Comparison of ENCODE assay signal across 9 mouse cellular contexts in the genomic region with DNA sequence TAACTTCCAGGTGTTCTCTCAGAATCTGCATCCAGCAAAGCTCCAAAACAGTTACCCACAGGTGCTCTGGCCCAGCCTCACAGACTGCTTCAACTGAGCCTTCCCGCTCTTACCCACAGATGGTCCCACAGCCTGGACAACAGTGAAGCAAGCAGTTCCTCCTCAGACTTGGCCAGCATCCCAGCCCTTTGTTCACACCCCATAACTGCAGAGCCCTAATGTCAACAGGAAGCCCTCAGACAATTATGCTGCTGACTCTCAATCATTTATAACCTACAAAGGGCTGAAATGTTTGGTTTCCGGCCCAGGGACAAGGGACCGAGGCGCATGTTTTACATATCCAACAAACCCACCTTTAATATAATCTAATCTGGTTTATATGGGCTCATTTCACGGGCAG. TPM values are rescaled to one million over a fixed set of nuclear protein-coding genes. Genes with fewer than 3 reads are reported as not detected.
A peak's percentile ranks its signal among the peaks of the same experiment; 100 is the strongest.
DNase-seq lines count a peak whose midpoint lies in the region; ATAC-seq lines count a peak whose summit lies in the region.
"Had no signal": no experiment of that assay in that cellular context is flagged by ENCODE, and none has a peak within 500 bp of the region (broad histone marks: within the 10 kb centered on the region; RNA-seq: fewer than 3 reads in every experiment).

No protein-coding gene starts in this region.

- no peaks in the 10 kb centered on the region for H3K27me3 ChIP-seq in embryonic facial prominence, embryonic 14.5 days (replicated peaks; ENCODE audit: control insufficient read depth, insufficient read depth, low read length)
- H3K27me3 ChIP-seq in embryonic facial prominence, embryonic 10.5 days (replicated peaks; ENCODE audit: low read depth, poor library complexity, severe bottlenecking), result no peaks in the 10 kb centered on the region
- no peaks in the 10 kb centered on the region for H3K27me3 ChIP-seq in heart, embryonic 11.5 days (ENCODE audit: control insufficient read depth, insufficient read depth, low read length)

- no peak overlapping the region for H3K27ac ChIP-seq in embryonic facial prominence, embryonic 14.5 days (replicated peaks; ENCODE audit: low read depth, low read length)
- H3K27ac ChIP-seq in embryonic facial prominence, embryonic 10.5 days (replicated peaks), result no peak overlapping the region
- H3K27ac ChIP-seq in heart, embryonic 11.5 days (ENCODE audit: low read depth, low read length), result no peak overlapping the region

- ATAC-seq in embryonic facial prominence, embryonic 14.5 days (ENCODE audit: low read depth), result peak; percentile 67
- ATAC-seq in heart, embryonic 11.5 days (replicated peaks; ENCODE audit: insufficient number of reproducible peaks, low FRiP score, low TSS enrichment), result 0 out of 2 replicates have a peak, but pooled peaks have one; percentile 46

- H3K36me3 ChIP-seq in embryonic facial prominence, embryonic 14.5 days (ENCODE audit: control insufficient read depth, insufficient read depth, low read length), result no peaks in the 10 kb centered on the region
- no peaks in the 10 kb centered on the region for H3K36me3 ChIP-seq in embryonic facial prominence, embryonic 10.5 days (replicated peaks)
- H3K36me3 ChIP-seq in heart, embryonic 11.5 days (ENCODE audit: control insufficient read depth, insufficient read depth, low read length), result no peaks in the 10 kb centered on the region

- H3K4me1 ChIP-seq in embryonic facial prominence, embryonic 14.5 days (ENCODE audit: control insufficient read depth, insufficient read depth, low read length), result no peaks in the 10 kb centered on the region; the same call in 1 of the 2 replicates
- peaks cover 8% of the 10 kb centered on the region; the same call in 1 of the 2 replicates for H3K4me1 ChIP-seq in embryonic facial prominence, embryonic 10.5 days
- H3K4me1 ChIP-seq in heart, embryonic 11.5 days (ENCODE audit: control insufficient read depth, insufficient read depth, low read length), result no peaks in the 10 kb centered on the region

- H3K9me3 ChIP-seq in embryonic facial prominence, embryonic 14.5 days (ENCODE audit: control insufficient read depth, low read length), result no peaks in the 10 kb centered on the region
- H3K9me3 ChIP-seq in embryonic facial prominence, embryonic 10.5 days, result no peaks in the 10 kb centered on the region
- no peaks in the 10 kb centered on the region for H3K9me3 ChIP-seq in heart, embryonic 11.5 days (replicated peaks; ENCODE audit: control insufficient read depth, low read length)

- WGBS in embryonic facial prominence, embryonic 14.5 days, result 65% methylated on average over 5 of the region's 5 CpGs
- WGBS in embryonic facial prominence, embryonic 10.5 days, result 85% methylated on average over 5 of the region's 5 CpGs
- WGBS in heart, embryonic 11.5 days (ENCODE audit: insufficient replicate concordance), result 68% methylated on average over 5 of the region's 5 CpGs

- H3K9ac ChIP-seq in embryonic facial prominence, embryonic 14.5 days (ENCODE audit: low read depth, low read length), result no peak overlapping the region
- no peak overlapping the region for H3K9ac ChIP-seq in heart, embryonic 11.5 days (ENCODE audit: low read depth, low read length)

- DNase-seq in embryonic facial prominence, embryonic 14.5 days (ENCODE audit: low spot score), result peak; percentile 82
- no peak for DNase-seq in embryonic facial prominence, embryonic 10.5 days (ENCODE audit: low spot score)
- DNase-seq in urinary bladder, postnatal 25 days (ENCODE audit: low spot score), result peak; percentile 43
- no peak for DNase-seq in urinary bladder, adult 2 months (ENCODE audit: low spot score)
- DNase-seq in kidney, adult 8-10 months, result peak; percentile 78 to 85
- peak; percentile 95 to 96 for DNase-seq in lung, adult 18-20 months
- peak; percentile 69 for DNase-seq in skeletal muscle tissue, adult 2 months (ENCODE audit: low read depth, low spot score)

- no peak overlapping the region for H3K4me3 ChIP-seq in embryonic facial prominence, embryonic 14.5 days (ENCODE audit: low read depth, low read length)
- no peak overlapping the region for H3K4me3 ChIP-seq in embryonic facial prominence, embryonic 10.5 days
- H3K4me3 ChIP-seq in heart, embryonic 11.5 days (ENCODE audit: low read depth, low read length), result no peak overlapping the region

- no peak overlapping the region for H3K4me2 ChIP-seq in embryonic facial prominence, embryonic 14.5 days (ENCODE audit: low read depth, low read length)
- H3K4me2 ChIP-seq in heart, embryonic 11.5 days, result no peak overlapping the region

RNA-seq across cellular contexts. Expression of gene Klrb1b, which starts 30.1 kb away (rescaled TPM):
- 0.39 TPM in 1 of 2 replicates, not detected in the other for polyA plus RNA-seq in embryonic facial prominence, embryonic 14.5 days (2014; fragmentation: Nextera tagmentation; extraction: Ambion mirVana)
- polyA plus RNA-seq in embryonic facial prominence, embryonic 10.5 days (2016; fragmentation: Nextera tagmentation; extraction: Ambion mirVana), result not detected in 2 replicates
- polyA plus RNA-seq in urinary bladder, adult 2 months (2012; rRNA removed), result 0.92 and 0.93 TPM in 2 replicates
- polyA plus RNA-seq in heart, embryonic 11.5 days (2014; fragmentation: Nextera tagmentation; extraction: Ambion mirVana), result not detected in 2 replicates
- polyA plus RNA-seq: limb, embryonic 11.5 days had no signal

RNA-seq across cellular contexts. Expression of gene Gm44511, which starts 30.1 kb away (rescaled TPM):
- polyA plus RNA-seq in embryonic facial prominence, embryonic 14.5 days (2014; fragmentation: Nextera tagmentation; extraction: Ambion mirVana), result 0.42 TPM in 1 of 2 replicates, not detected in the other
- polyA plus RNA-seq in embryonic facial prominence, embryonic 10.5 days (2016; fragmentation: Nextera tagmentation; extraction: Ambion mirVana), result not detected in 2 replicates
- 0.23 and 0.43 TPM in 2 replicates for polyA plus RNA-seq in urinary bladder, adult 2 months (2012; rRNA removed)
- polyA plus RNA-seq in heart, embryonic 11.5 days (2014; fragmentation: Nextera tagmentation; extraction: Ambion mirVana), result not detected in 2 replicates
- polyA plus RNA-seq: limb, embryonic 11.5 days had no signal

RNA-seq across cellular contexts. Expression of gene Clec2i, which starts 31.1 kb away (rescaled TPM):
- not detected in 2 replicates for polyA plus RNA-seq in embryonic facial prominence, embryonic 14.5 days (2014; fragmentation: Nextera tagmentation; extraction: Ambion mirVana)
- polyA plus RNA-seq in embryonic facial prominence, embryonic 10.5 days (2016; fragmentation: Nextera tagmentation; extraction: Ambion mirVana), result not detected in 2 replicates
- polyA plus RNA-seq in urinary bladder, adult 2 months (2012; rRNA removed), result 0.86 and 1.0 TPM in 2 replicates
- polyA plus RNA-seq in heart, embryonic 11.5 days (2014; fragmentation: Nextera tagmentation; extraction: Ambion mirVana), result not detected in 2 replicates
- polyA plus RNA-seq: limb, embryonic 11.5 days had no signal

RNA-seq across cellular contexts. Expression of gene BC035044, which starts 34.7 kb away (rescaled TPM):
- 0.56 and 1.1 TPM in 2 replicates for polyA plus RNA-seq in embryonic facial prominence, embryonic 14.5 days (2014; fragmentation: Nextera tagmentation; extraction: Ambion mirVana)
- 1.1 and 2.0 TPM in 2 replicates for polyA plus RNA-seq in embryonic facial prominence, embryonic 10.5 days (2016; fragmentation: Nextera tagmentation; extraction: Ambion mirVana)
- polyA plus RNA-seq in urinary bladder, adult 2 months (2012; rRNA removed), result 3.2 and 3.4 TPM in 2 replicates
- polyA plus RNA-seq in heart, embryonic 11.5 days (2014; fragmentation: Nextera tagmentation; extraction: Ambion mirVana), result 0.69 and 0.73 TPM in 2 replicates

Comparison
In these comparisons a context has a peak if more than half of its experiments do, and no peak if none do; other contexts are left out.
1. DNase-seq: peak in embryonic facial prominence, embryonic 14.5 days (single experiment), urinary bladder, postnatal 25 days (single experiment), kidney, adult 8-10 months (2 of 2), lung, adult 18-20 months (2 of 2) and skeletal muscle tissue, adult 2 months (single experiment); none in embryonic facial prominence, embryonic 10.5 days (single experiment) and urinary bladder, adult 2 months (single experiment).